Comparison of ENCODE assay signal across 15 mouse cellular contexts in genomic region chr16:22661076-22661475, GRCm38 (mm10). TPM values are rescaled to one million over a fixed set of nuclear protein-coding genes. Genes with fewer than 3 reads are reported as not detected.
DNase-seq lines count a peak whose midpoint lies in the region; ATAC-seq and TF ChIP-seq lines count a peak whose summit lies in the region.
"Had no signal": no experiment of that assay in that cellular context is flagged by ENCODE, and none has a peak within 500 bp of the region (broad histone marks: within the 10 kb centered on the region; RNA-seq: fewer than 3 reads in every experiment).

No protein-coding gene starts in this region.

- no peak overlapping the region for H3K4me3 ChIP-seq in left cerebral cortex, adult 2 months
- H3K4me3 ChIP-seq in thymus, adult 2 months (ENCODE audit: control insufficient read depth, insufficient read depth, low read length): no peak overlapping the region
- no peak overlapping the region for H3K4me3 ChIP-seq in hindbrain, embryonic 10.5 days
- H3K4me3 ChIP-seq in intestine, embryonic 16.5 days (ENCODE audit: low read length): no peak overlapping the region
- H3K4me3 ChIP-seq: heart, adult 2 months; hindbrain, embryonic 13.5 days; midbrain, embryonic 15.5 days had no signal

- CTCF ChIA-PET in Patski (lab: Charles Lee): interaction anchor here (0.9 to 1.0 kb wide), 2 partner anchors 29 to 34 kb away, joined by 3 read pairs; no protein-coding TSS in a partner anchor

- no peak for TF ChIP-seq POLR2A in thymus, adult 2 months (IDR thresholded peaks at IDR 0.05; ENCODE audit: control insufficient read depth, extremely low read depth, insufficient read depth, low read length, poor library complexity)

- no peaks in the 10 kb centered on the region for H3K36me3 ChIP-seq in thymus, adult 2 months (ENCODE audit: control insufficient read depth, insufficient read depth, low read length)
- H3K36me3 ChIP-seq in hindbrain, embryonic 10.5 days: no peaks in the 10 kb centered on the region
- H3K36me3 ChIP-seq in intestine, embryonic 16.5 days (ENCODE audit: control insufficient read depth, insufficient read depth, low read length): no peaks in the 10 kb centered on the region
- H3K36me3 ChIP-seq: hindbrain, embryonic 13.5 days; midbrain, embryonic 15.5 days had no signal

- ATAC-seq in Patski: peak; percentile 48
- ATAC-seq in intestine, embryonic 16.5 days: no peak
- ATAC-seq: midbrain, embryonic 15.5 days had no signal

- intact Hi-C loops in gastrocnemius, postnatal 36 days (cut with DNase I): no loop called here
- intact Hi-C loops in left cerebral cortex, adult 2 months (cut with DNase I): loop anchor here (2.0 kb wide), 1 partner anchor 130 kb away; no protein-coding TSS in a partner anchor

- no peak for TF ChIP-seq CTCF in Patski (IDR thresholded peaks at IDR 0.05)
- no peak for TF ChIP-seq CTCF in left cerebral cortex, adult 2 months (IDR thresholded peaks at IDR 0.05)
- no peak for TF ChIP-seq CTCF in thymus, adult 2 months (IDR thresholded peaks at IDR 0.05; ENCODE audit: borderline replicate concordance, control insufficient read depth, extremely low read depth, insufficient read depth, low read length, poor library complexity)

- no peaks in the 10 kb centered on the region for H3K27me3 ChIP-seq in Patski
- H3K27me3 ChIP-seq in thymus, adult 2 months (ENCODE audit: control insufficient read depth, insufficient read depth, low read length): no peaks in the 10 kb centered on the region
- H3K27me3 ChIP-seq in hindbrain, embryonic 10.5 days (ENCODE audit: insufficient read depth, poor library complexity, severe bottlenecking): peaks cover 45% of the 10 kb centered on the region
- peaks cover 20% of the 10 kb centered on the region for H3K27me3 ChIP-seq in intestine, embryonic 16.5 days (replicated peaks; ENCODE audit: control insufficient read depth, insufficient read depth, low read length)

- no peak overlapping the region for H3K27ac ChIP-seq in left cerebral cortex, adult 2 months
- H3K27ac ChIP-seq in thymus, adult 2 months (ENCODE audit: control insufficient read depth, insufficient read depth, low read length): peak overlapping the region; percentile 71
- no peak overlapping the region for H3K27ac ChIP-seq in hindbrain, embryonic 10.5 days
- no peak overlapping the region for H3K27ac ChIP-seq in intestine, embryonic 16.5 days (ENCODE audit: low read length)
- H3K27ac ChIP-seq: heart, adult 2 months; hindbrain, embryonic 13.5 days; midbrain, embryonic 15.5 days had no signal

- DNase-seq in gastrocnemius, postnatal 25 days: peak; percentile 38
- DNase-seq in gastrocnemius, postnatal 36 days: no peak
- no peak for DNase-seq in Patski (ENCODE audit: low read depth, low spot score)
- DNase-seq in left cerebral cortex, adult 2 months (ENCODE audit: extremely low spot score in 1 of 2, low spot score in 2 of 2): peak; percentile 50 to 58
- DNase-seq in thymus, adult 2 months: peak; percentile 53
- DNase-seq in kidney, postnatal 14 days: no peak
- DNase-seq in hindbrain, embryonic 10.5 days (ENCODE audit: low spot score): no peak
- DNase-seq: adrenal gland, postnatal 14 days; cerebellum, adult 9-10 months; kidney, postnatal 4 days; lung, embryonic 14.5 days had no signal

- in situ Hi-C loops in Patski (cut with MboI; ENCODE audit: low pct_unique_long_range_greater_than_20kb): no loop called here

- peaks cover 28% of the 10 kb centered on the region for H3K4me1 ChIP-seq in thymus, adult 2 months (replicated peaks; ENCODE audit: control insufficient read depth, insufficient read depth, low read length)
- H3K4me1 ChIP-seq in hindbrain, embryonic 10.5 days (replicated peaks): peaks cover 22% of the 10 kb centered on the region
- H3K4me1 ChIP-seq in intestine, embryonic 16.5 days (ENCODE audit: control insufficient read depth, insufficient read depth, low read length): peaks cover 10% of the 10 kb centered on the region

- POLR2A ChIA-PET in Patski (lab: Charles Lee): interaction anchor here (0.8 to 1.1 kb wide), 2 partner anchors 37 to 110 kb away, joined by 3 read pairs; no protein-coding TSS in a partner anchor

- H3K9ac ChIP-seq in intestine, embryonic 16.5 days (ENCODE audit: low read depth, low read length): no peak overlapping the region
- H3K9ac ChIP-seq: hindbrain, embryonic 13.5 days; lung, embryonic 14.5 days; midbrain, embryonic 15.5 days had no signal

- WGBS in thymus, adult 2 months: 8% methylated on average over 5 of the region's 5 CpGs
- 78% methylated on average over 5 of the region's 5 CpGs for WGBS in hindbrain, embryonic 10.5 days
- 59% methylated on average over 5 of the region's 5 CpGs for WGBS in intestine, embryonic 16.5 days

- H3K9me3 ChIP-seq in hindbrain, embryonic 10.5 days: no peaks in the 10 kb centered on the region
- H3K9me3 ChIP-seq in intestine, embryonic 16.5 days (ENCODE audit: control insufficient read depth, low read length): no peaks in the 10 kb centered on the region
- H3K9me3 ChIP-seq: hindbrain, embryonic 13.5 days; midbrain, embryonic 15.5 days had no signal

- H3K4me2 ChIP-seq in intestine, embryonic 16.5 days (ENCODE audit: low read depth, low read length): no peak overlapping the region
- H3K4me2 ChIP-seq: hindbrain, embryonic 13.5 days; lung, embryonic 14.5 days; midbrain, embryonic 15.5 days had no signal

RNA-seq across cellular contexts. Expression of gene Dgkg, which starts 4.1 kb away (rescaled TPM):
- total RNA-seq in gastrocnemius, postnatal 25 days (2021): under 1 TPM; 0.59 to 0.69 TPM
- total RNA-seq in gastrocnemius, postnatal 36 days (2021): under 1 TPM; 0.54 TPM
- 0.14 TPM for polyA plus RNA-seq in Patski (2021)
- 10 to 100 TPM; 63.3 to 64.0 TPM for total RNA-seq in left cerebral cortex, adult 2 months (2021)
- 8.1 and 9.0 TPM in 2 replicates for polyA plus RNA-seq in thymus, adult 2 months (2012; rRNA removed)
- 0.14 and 0.20 TPM in 2 replicates for polyA plus RNA-seq in hindbrain, embryonic 10.5 days (2016; fragmentation: Nextera tagmentation; extraction: Ambion mirVana)
- 5.5 and 5.9 TPM in 2 replicates for polyA plus RNA-seq in intestine, embryonic 16.5 days (2015; fragmentation: Nextera tagmentation; extraction: Ambion mirVana)

Comparison
In these comparisons a context has a peak if more than half of its experiments do, and no peak if none do; other contexts are left out.
1. DNase-seq: peak in gastrocnemius, postnatal 25 days (single experiment), left cerebral cortex, adult 2 months (2 of 2) and thymus, adult 2 months (single experiment); none in gastrocnemius, postnatal 36 days (0 of 2), Patski (single experiment), kidney, postnatal 14 days (single experiment) and hindbrain, embryonic 10.5 days (single experiment).